Mouse (Mus musculus): ENCODE results near the gene Abhd16a.

DNA sequence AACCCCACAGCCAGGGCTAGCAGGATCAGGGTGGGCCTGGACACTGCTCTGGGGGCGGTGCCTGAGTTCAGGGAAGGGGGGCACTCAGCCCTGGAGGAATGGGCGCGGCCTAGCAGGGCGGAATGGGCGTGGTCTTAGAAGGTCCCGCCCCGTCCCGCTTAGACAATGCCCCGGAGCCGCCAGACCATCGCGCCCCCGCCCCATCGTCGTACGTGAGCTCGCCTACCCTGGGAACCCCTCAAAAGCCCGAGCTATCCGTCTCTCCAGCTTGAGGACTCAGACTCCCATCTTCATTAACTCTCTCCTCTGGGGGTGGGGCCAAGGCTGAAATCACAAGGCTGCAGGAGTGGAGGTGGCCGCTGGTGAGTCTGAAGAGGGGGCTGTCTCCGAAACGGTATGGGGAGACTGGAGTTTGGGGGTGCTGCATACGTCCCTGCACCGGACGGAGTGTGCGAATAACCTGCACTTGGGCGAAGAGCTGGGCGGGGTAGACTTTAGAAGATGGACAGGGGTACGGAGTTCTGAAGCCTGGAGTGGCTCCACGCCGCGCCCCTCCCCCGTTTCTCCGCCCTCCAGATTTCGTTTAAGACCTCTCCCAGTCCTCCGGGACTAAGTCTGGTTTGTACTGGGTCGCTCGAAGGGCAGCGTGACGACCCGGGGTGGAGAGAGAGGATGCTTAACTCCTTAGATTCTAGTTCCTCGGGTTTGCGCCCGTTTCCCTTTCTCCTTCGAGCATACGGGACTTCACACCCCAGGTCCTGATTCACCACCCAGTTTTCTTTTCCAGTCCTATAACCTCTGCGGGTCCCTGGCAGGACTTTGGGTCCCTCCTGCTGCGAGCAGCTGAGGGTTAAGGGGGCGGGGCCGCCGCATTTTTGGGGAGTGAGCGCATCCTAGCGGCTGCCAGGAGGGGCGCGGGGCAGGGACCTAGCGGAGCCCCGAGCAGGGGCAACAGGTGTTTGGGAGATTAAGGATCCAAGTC is 29.9 kb upstream of the Abhd16a start, which contains the start of gene Ddah2:
- TF ChIP-seq CTCF (IDR thresholded peaks at IDR 0.05) (peak; percentile 84), POLR2A (IDR thresholded peaks at IDR 0.05; ENCODE audit: insufficient read depth, low read depth, low read length) (peak; percentile 81), EP300 (IDR thresholded peaks at IDR 0.05; ENCODE audit: insufficient read depth, low read depth, low read length) (peak; percentile 62; the same call in 1 of the 2 replicates)
